Mouse (Mus musculus) lung, postnatal 25 days (tissue): ENCODE results near the gene 1700029P11Rik.
A peak's percentile ranks its signal among the peaks of the same experiment; 100 is the strongest.
"Not testable (repeated sequence)": the region's sequence is repeated elsewhere in the genome, so short reads cannot be mapped to it uniquely, and the experiment has no call there.

Experiments used
- DNase-seq: peaks from one replicate; pipeline ENCODE4 v3.0.0; 2022; ENCODE audit warnings: low spot score

1700029P11Rik gene

DNA sequence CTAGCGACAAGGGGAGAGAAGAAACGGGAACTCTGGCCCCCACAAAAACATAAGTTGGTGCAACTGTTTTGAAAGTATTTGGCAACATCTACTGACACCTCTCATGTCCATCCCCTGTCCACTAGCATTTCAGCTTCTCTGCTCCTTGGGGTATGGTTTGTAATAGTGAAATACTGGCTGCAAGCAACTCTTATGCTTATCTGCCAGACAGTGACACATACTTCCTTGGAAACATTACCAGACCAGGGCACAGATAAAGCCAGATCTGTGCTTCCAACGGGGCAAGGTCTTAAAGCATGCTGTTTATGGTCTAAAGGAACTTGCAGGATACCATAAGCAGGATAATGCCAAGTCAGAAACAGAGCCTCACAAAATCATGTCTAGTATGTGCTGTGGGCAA lies 21.4 kb upstream of the 1700029P11Rik start:
- DNase-seq = no peak

DNA sequence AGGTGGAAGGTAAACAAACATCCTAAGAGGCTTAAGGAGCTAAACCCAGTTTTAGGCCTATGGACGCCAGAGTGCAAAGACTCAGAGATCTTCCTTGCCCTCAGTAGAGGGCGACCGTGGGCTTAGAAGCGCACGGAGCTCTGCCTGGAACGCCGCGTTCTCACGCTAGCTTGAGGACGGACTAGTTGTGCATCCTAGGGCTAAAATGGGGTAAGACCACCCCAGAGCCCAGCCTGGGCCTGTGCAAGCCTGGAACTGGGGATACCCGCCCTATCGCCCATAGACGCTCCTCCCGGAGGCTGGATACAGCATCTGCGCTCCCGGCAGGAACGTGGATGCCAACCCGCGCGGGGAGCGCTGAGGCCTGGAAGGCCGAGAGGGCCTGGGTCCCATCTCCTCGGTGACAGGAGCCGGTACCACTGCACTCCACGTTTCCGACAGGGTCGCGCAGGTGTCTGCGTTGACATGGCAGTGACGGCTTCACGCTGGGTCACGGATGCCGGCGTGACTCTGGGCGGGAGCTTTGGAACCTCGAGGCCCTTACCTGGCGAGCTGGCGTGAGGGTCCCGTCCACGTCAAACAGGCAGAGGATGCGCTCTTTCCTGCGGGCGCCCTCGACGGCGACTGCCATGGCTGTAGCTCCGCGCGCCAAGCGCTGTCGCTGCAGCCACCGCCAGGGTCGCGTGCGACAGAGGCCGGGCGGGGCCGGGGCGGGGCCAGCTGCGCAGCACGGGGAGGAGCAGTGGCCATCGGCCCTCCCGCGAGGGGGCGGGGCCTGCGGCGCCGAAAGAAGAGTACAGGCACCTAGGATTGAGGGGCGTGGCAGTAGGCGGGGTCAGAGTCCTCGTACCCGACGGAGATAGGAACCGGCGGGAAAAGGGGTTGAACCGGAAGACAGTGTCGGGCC lies 19.9 kb upstream of the 1700029P11Rik start, which contains the start of gene Pmm1:
Gene Pmm1 (minus strand): TSS at position 760 of the 907 bp plus-strand sequence.
- peak; percentile 99 for DNase-seq

DNA sequence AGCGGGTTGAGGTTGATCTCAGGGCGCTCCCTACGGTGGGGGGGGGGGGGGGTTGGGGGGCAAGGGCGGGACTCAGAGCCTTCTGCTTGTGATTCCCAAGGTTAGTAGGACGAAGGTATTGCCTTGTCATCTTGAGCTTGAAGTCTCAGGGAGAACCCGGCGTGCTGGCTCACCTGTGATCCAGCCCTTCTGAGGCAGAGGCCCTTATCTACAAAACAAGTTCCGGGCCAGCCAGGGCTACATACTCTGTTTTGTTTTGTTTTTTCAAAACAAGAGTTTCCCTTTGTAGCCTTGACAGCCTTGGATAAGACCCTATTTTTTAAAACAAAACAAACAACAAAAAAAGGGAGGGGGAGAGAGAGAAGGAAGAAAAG lies 19.3 kb upstream of the 1700029P11Rik start:
- DNase-seq = no peak

DNA sequence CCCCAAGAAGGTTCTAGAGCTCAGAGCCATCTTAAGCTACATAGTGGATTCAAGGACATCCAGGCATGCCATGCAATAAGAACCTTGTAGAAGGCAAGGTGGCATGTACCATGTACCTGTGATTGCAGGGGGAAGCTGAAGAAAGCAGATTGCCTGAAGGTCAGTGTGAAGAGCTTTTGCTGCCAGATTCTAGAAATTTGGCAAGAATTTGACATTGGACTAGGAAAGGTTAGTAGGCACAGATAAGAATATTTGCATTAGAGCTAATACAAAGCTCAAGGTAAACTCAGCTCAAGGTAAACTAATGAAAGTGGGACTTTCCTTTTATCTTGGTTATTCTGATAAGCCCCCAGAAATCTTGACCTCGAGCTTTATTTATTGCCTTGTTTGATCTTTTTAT lies 16.1 kb upstream of the 1700029P11Rik start:
- no peak for DNase-seq

DNA sequence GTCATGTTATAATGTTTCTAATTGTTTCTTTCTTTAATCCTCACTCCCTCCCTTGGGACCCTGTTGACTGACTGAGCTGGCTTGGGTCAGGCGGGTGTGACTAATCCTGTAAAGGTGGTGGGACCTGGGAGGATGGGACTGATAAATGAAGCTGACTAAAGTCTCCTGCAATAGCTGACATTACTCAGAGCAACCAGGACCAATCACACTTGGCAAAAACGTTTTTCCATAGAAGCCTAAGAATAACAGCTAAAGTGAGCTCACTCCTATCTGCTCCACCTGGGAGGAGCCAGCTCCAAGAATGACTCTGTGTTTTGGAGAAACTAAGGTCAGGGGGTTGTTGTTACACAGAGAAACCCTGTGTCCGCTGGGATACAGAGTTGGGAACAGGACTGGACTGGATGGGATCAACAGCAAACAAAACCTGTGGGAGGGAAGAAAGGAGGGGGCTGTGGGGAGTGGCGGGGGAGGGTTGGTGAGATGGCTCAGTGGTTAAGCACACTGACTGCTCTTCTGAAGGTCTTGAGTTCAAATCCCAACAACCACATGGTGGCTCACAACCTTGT lies 15.3 kb upstream of the 1700029P11Rik start:
- DNase-seq = no peak

DNA sequence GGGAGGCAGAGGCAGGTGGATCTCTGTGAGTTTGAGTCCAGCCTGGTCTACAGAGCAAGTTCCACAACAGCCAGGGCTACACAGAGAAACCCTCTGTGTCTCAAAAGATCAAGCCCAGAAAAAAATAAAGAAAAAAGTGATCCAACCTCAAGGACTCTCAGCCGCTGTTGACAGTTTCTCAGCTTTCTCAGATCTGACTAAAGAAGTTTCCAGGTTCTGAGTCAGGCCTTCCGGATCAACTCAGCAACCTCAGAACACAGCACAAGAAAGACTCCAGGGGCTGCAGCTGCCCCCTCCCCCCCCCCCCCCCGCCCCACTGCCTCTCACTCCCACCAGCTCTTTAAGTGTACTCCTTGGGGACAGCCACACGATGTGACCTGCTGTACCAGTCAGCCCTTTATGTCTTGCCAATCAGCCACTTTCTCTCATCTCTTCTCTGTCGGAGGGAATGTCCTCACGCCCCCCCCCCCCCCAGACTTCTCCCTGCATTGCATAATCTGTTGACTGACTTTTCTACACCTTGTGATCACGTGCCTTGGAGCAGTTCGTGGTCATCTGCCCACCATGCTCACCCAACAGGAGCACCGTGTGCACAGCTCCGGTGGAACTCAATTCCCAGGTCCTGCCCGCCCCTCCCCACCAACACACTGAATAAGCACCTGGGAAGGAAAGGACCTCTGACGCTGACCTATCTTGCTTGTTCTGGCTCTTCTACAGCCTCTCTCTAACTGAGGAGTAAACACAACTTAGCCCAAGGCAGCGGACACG lies 14.1 kb upstream of the 1700029P11Rik start:
- DNase-seq = no peak

DNA sequence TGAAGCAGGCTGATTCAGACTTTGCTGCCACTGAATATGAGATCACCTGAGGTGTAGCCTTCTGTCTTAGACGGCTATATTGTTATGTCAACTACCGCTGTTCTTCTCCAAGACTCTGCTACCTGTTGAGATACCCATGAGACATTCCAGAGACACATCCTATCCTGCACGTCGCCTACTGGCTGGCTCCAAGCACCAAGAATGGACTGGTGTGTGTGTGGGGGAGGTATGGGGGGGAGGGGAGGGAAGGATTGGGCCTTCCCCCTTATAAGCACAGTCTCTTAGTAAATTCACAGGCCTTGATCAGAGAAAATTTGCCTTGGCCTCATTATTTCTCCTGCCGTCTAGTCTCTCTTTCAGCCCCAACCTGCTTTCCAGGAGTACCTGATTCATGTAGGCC lies 12.5 kb upstream of the 1700029P11Rik start:
- no peak for DNase-seq

DNA sequence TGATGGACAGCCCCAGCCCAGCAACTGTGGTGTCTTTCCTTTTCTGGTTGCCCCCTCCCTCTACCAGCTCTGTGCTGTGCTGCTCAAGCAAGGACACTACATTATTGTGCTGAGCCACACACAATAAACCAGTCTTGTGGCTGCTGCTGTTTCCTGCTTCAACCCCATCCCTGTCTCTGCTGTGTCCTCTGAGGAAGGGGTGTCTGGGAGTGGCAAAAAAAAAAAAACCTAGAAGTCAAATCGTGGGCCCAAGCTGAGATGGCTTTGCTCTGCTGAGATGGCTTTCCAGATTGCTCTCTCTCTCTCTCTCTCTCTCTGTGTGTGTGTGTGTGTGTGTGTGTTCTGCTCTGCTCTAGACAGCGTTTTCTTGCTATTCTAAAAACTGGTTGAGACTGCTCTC lies 11.9 kb upstream of the 1700029P11Rik start:
- DNase-seq = no peak

DNA sequence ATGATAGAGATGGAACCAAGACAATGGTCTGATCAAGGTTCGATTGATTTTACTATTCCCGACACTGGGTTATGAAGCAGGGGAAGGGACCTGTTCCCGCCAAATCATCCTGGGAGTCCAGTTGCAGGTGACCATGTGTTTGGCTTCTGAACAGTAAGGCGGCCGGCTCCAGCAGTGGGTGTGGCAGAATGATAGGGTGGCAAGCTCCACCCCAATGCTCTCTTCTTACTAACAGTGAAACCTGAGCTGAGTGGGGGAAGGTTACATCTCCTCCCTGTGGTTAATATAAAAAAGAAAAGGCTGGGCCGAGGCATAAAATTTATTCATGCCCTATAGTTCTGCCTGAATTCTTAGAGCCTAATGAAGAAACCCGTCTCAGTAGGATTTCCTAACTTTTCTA lies 11.2 kb upstream of the 1700029P11Rik start:
- DNase-seq = peak; percentile 16

DNA sequence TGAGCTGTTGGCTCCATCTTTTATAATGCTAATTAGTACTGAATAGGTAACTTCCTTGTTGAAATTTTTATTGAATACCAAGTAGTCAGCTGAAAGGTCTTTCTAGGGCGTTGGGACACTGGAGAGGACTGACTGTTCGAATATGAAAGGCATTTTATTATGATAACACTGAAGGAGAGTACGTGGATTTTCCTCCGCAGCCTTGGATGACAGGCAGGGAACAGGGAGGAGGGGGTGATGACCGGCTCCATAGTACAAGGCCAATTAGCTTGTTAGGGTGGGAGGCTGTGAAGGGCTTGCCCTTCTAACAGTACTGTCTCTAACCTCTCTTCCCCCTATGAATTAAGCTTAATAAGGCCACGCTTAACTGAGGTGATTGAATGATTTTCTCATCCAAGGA lies 10.7 kb upstream of the 1700029P11Rik start:
- DNase-seq = not testable (repeated sequence)

DNA sequence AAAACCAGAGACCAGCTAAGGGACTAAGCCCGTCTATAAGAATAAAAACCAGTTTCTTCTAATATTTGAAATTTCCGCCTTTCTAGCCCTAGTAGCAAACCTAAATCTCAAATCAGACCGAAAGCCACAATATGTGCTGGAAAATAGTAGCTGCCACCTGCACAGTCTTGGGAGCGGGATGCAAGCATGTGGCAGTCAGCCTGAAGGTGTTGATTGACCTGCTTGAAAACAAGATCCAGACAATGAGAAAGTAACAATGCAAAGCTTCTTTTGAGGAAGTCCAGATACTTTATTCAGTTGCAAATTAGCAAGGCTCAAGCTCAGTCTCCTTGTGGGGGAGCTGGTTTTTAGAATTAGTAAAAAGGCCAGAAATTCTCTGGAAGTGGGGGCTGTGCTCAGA lies 9.8 kb upstream of the 1700029P11Rik start:
- DNase-seq = not testable (repeated sequence)

DNA sequence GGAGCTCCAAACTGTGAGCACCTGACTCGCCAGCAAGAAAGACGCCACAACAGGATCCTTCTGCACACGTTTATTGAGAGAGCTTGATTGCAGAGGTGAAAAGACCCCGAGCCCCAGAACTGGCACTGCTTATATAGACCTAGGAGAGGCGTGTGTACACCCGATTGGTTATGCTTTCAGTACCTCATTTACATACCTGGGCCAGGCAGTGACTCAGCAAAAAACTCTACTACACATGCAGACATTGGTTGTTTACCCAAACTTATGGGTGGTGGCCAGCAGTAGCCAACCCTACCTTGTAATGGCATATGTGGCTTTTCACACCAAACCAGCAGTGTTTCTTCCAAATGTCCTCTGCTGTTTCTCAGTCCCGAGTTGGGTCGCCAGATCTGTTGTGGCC lies 5.2 kb upstream of the 1700029P11Rik start:
- DNase-seq = not testable (repeated sequence)

DNA sequence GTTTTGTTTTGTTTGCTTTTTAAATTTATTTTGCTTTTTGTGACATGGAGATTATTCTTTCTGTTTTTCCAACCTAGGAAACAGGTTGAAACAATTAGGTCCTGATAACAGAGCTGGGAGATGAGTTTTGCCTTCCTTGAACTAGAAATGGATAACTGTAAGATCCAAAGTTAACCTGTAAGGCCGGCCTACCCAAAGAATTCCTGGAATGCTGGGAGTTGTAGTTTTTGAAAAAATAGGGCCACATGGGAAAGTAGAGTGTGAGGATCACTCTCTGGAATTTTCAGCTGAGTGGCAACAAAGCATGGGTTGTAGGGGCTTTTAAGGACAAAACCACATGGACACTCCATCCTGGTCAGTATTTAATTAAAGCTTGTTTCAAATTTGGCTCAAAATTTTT lies 1.8 kb downstream of the 1700029P11Rik start:
- DNase-seq = no peak

DNA sequence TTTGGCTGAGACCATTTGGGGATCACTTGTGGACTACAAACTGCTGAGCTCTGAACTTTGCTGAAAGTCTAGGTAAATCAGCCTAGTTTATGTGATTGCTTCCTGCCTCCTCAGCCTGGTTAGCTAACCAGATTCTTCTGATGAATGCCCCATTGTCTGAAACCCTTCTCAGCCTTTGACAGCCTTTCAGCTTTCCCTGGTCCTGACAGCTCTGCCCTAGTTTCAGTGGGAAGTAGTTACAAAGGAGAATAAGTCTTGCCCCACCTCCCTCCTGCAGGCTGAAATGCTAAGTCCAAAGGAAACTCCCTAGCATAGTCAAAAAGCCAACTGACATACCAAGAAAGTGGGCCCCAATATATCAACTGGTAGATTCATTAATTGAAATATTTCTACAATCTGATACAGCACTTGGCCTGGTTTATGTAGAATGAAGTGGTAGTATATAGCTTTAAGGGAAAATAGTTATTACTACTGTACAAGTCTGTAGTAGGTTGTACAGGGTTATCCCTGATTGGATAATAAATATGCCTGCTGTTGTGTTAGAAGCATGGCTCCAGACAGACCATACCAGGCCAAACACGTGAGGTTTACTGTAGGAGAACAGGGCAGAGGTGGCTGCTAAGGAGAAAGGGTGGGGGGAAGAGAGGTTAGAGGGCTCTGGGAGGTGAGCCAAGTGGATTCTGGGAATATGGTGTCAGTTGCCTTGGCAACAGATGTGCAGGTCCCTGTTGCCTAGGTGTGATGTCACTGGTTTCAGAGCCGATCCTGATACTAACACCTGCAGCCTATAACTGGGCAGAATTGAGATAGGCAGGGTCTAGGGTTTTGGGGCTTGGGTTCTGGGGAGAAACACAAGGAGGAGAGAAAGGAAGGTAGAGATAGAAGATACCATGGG lies 5.2 kb downstream of the 1700029P11Rik start:
- no peak for DNase-seq

DNA sequence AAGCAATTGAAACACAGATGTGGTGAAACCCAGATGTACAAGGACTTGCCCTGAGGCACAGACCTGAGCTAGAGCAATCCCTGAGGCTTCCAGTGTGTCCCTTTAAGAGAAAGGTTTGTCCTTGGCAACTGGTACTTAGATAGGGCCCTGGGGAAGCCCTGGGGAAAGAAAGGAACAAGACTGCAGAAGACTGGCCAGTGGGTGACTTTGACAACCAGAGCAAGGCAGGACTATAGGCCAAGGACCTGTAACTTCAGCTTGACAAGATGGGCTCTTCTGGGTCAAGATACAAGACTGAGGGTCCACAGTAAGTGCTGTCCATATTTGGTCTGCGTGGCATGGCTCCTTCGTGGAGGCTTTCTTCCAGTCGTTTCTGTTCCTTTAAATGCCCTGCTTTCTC lies 7.3 kb downstream of the 1700029P11Rik start, which contains the start of gene Xrcc6:
Gene Xrcc6 (plus strand): TSS at position 190 of the 400 bp plus-strand sequence.
- DNase-seq = no peak

DNA sequence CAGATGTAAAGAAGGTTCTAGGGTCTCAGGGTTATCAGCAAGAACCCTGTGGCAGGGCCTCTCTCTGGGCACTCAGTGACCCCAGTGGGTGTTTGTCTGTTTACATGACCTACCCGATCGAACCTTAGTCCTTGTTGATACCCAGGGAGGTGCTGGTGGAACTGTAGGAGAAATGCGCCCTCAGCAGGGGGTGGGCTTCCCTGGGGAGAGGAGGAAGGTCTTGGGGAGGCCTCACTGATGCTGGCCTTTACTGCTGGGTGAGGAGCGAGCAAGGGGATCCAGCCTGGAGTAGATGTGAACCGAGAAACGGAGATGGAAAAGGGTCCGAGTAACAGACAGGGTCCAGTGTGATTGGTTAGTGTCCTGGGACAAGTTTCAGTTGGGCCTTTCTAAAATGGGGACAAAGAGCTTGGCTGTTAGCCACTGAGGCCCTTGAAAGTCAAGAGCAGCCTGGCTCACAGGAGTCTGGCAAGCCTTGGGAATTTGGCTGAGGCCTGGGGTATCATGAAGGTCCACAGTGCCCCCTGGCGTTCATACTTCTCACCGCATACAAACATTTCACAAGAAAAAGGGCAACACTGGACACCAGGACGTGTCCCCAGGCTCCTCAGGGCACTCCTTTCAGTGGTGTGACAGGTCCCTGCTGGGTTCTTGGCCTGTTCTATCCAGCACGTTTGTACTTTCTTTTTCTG lies 9.2 kb downstream of the 1700029P11Rik start:
- peak; percentile 89 for DNase-seq

DNA sequence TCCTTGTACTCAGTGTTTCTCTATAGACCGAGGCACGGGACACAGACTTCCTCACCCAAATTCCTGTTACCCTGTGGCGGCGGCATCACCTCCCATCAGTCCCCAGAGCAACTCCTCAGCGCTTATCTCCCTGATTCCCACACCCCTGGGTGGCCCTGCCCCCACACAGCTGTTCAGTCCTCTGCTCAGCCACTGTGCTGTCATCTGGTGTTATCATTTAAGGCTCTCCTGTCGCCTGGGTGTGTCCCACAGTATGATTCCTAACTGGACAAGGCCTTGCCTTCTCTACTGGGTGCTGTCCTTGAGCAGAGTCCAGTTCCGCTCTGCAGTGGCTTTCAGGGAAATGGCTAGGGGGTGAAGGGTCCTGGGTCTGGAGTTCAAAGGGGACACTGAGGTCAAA lies 10.2 kb downstream of the 1700029P11Rik start:
- DNase-seq = no peak

DNA sequence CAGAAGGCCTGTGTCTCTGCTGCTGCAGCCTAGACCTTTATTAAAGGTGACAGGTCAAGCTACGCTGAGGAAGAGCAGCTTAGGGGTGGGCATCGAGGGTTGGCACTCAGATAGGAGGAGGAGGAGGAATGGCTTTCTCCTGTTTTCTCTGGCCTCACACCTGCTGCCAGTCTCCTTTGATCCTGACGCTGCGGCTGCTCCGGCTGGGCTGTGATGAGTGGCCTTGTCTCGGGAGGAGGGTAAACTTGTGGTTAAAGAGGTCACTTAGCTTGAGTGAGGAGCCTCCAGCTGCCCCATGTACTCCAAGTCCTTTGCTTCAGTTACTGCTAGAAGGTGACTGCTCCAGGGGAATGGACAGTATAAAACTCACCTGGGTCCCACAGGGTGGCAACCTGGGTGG lies 13.7 kb downstream of the 1700029P11Rik start:
- DNase-seq = no peak

DNA sequence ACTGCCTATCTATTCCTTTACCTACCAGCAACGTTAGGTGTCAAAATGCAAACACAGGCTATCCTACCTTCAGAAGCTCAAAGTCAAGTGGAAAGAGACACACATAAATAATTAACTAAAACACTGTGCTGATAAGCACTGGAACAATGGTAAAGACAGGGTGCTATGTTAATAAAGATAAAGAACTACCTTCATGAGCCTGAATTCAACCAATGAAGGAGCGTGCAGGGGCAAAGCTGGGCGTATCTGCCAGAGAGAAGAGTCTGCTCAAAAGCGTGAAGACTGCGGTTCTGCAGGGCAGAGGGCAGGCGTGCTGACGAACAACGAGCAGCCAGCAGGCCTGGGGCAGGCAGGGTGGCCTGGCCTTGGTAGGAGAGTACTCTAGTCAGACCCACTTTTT lies 23.9 kb downstream of the 1700029P11Rik start:
- DNase-seq = no peak

DNA sequence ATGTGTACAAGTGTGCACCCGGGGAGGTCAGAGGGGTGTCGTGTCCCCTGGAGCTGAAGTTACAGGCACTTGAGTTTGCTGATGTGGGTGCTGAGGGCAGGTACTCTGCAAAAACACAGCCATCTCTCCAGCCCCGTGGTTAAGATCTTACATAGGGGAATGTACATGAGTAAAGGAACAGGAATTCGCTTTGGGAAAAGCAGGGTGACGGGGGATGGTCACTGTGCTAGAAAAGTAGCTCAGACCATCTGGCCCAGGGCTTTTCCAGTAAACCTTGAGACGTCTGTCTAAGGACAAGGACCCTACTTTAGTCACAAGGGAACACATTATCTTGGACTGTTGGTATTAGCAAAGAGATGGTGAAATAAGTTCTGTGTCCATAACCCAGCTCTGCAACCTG lies 31.6 kb downstream of the 1700029P11Rik start:
- no peak for DNase-seq

DNA sequence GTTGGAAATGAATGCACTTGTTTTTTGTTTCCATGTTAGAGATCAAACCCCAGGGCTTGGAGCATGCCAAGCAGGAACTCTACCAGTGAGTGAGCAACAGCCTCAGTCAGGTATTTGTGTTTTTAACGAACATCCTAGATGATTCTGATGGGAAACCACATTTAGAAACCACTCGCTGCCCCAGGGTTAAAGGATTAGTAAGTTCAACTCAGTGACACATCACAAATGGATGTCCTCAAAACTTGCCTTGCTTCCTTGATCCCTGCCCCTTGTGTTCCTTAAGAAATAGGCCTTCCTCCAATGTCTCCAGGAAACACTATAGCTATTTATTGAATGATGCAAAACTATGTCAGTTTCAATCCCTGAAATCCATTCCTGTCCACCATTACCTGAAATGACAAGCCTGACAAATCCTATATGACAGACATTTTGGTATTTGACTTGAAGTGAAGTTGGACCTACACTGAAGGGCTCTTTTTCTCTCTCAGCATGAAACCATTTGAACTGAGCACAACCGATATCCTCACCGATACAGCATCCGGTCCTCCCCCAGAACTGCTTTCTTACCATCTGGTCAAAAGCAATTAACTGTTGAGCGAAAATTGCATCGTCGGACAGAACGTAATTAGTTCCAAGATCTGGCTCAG lies 34.5 kb downstream of the 1700029P11Rik start:
- no peak for DNase-seq
